Mouse (Mus musculus) E14TG2a.4 (cell line): ENCODE results near the gene Cdkn2d.
A peak's percentile ranks its signal among the peaks of the same experiment; 100 is the strongest.

ENCODE experiments used
- H3K27me3 ChIP-seq: 2 replicates; pipeline ENCODE4 v1.6.1; 2014; ENCODE audit warnings: low read length, control low read depth; ENCODE audit not compliant: insufficient read depth
- H3K36me3 ChIP-seq: 2 replicates; pipeline ENCODE4 v1.6.1; 2014; ENCODE audit warnings: low read length, control low read depth; ENCODE audit not compliant: insufficient read depth
- H3K4me1 ChIP-seq: replicated peaks from 2 replicates; pipeline ENCODE4 v1.6.1; 2014; ENCODE audit warnings: low read depth, low read length, control low read depth
- H3K4me3 ChIP-seq: replicated peaks from 2 replicates; pipeline ENCODE4 v1.5.1; 2014; ENCODE audit warnings: mild to moderate bottlenecking, low read length
- H3K9me3 ChIP-seq: 2 replicates; pipeline ENCODE4 v1.6.1; 2014; ENCODE audit warnings: low read length, control low read depth
- CTCF ChIP-seq: conservative IDR thresholded peaks from 2 replicates; pipeline ENCODE4 v1.5.1; 2014; ENCODE audit warnings: low read length
- NANOG ChIP-seq: IDR thresholded peaks from 2 replicates; pipeline ENCODE4 v1.6.1; 2014; ENCODE audit warnings: borderline replicate concordance, low read length, mixed read lengths
- POU5F1 ChIP-seq: IDR thresholded peaks from 2 replicates; pipeline ENCODE4 v1.6.1; 2014; ENCODE audit warnings: low read length, borderline replicate concordance

Cdkn2d gene

GRCm38 (mm10) chr9:21246342-21246741 is 44.9 kb downstream of the Cdkn2d start:
- H3K27me3 ChIP-seq, result peaks cover 84% of the 10 kb centered on the region
- peaks cover 54% of the 10 kb centered on the region for H3K4me1 ChIP-seq
- H3K9me3 ChIP-seq, result no peaks in the 10 kb centered on the region
- no peaks in the 10 kb centered on the region for H3K36me3 ChIP-seq
- H3K4me3 ChIP-seq, result no peak overlapping the region
- TF ChIP-seq POU5F1, result no peak
- TF ChIP-seq NANOG, result no peak
- no peak for TF ChIP-seq CTCF

DNA sequence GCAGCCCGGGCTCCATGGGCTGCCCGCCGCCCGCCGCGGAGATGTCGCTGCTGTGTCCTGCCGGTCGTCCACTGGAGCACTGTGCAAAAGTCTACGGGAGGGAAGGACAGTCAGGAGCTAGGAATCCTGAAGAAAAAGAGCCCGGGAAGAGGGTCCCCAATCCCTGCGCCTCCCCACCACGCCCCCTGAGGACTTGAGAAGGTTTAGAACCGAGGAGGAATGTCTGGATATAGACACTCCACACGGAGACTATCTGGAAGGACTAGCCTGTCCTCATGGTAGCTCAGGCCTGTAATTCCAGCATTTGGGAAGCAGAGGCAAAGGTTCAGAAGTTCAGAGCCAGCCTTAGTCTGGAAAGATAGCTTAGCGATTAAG is 46.1 kb downstream of the Cdkn2d start:
- H3K9me3 ChIP-seq, result no peaks in the 10 kb centered on the region
- TF ChIP-seq POU5F1 (no peak), NANOG (no peak), CTCF (no peak)
- peaks cover 79% of the 10 kb centered on the region for H3K27me3 ChIP-seq
- peak overlapping the region; percentile 78 for H3K4me3 ChIP-seq
- H3K4me1 ChIP-seq, result peaks cover 55% of the 10 kb centered on the region
- no peaks in the 10 kb centered on the region for H3K36me3 ChIP-seq

GRCm38 (mm10) chr9:21244428-21245112 is 46.6 kb downstream of the Cdkn2d start:
- Histone ChIP-seq H3K9me3 (no peaks in the 10 kb centered on the region), H3K4me1 (peaks cover 55% of the 10 kb centered on the region), H3K4me3 (peak overlapping the region; percentile 78), H3K36me3 (no peaks in the 10 kb centered on the region), H3K27me3 (peaks cover 74% of the 10 kb centered on the region)
- TF ChIP-seq POU5F1, result no peak
- TF ChIP-seq NANOG, result no peak

DNA sequence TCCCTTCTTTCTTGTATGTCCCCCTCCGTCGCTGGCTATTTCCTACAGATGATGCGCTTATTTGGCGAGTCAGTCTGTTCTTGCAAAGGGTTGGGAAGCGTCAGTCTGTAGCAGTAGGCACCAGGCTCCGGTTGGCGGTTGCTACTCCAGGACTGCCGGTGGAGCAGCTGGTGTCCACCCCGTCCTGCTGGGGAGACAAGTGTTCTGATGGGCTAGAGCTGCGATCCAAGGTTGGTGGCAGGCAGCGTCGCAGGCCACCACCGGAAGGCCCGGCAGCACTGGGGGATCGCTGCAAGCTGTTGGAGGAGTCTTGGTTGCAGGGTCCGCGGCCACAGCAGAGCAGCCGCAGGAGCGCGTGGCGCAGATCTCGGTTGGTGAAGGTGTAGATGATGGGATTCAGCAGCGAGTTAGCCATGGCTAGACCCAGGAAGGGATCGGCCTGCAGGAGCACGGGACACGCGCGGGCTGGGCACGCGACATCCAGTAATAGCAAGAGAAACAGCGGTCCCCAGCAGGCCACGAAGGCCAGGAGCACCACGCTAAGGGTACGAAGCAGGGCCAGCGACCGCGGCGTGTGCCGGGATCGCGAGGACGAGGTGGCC is 47.3 kb downstream of the Cdkn2d start:
- H3K36me3 ChIP-seq, result no peaks in the 10 kb centered on the region
- H3K4me1 ChIP-seq, result peaks cover 56% of the 10 kb centered on the region
- peak overlapping the region; percentile 78 for H3K4me3 ChIP-seq
- no peaks in the 10 kb centered on the region for H3K9me3 ChIP-seq
- H3K27me3 ChIP-seq, result peaks cover 68% of the 10 kb centered on the region
- no peak for TF ChIP-seq NANOG
- no peak for TF ChIP-seq POU5F1
- TF ChIP-seq CTCF, result no peak

GRCm38 (mm10) chr9:21241343-21241742 is 49.9 kb downstream of the Cdkn2d start:
- TF ChIP-seq POU5F1 (no peak), NANOG (no peak), CTCF (peak; percentile 100)

GRCm38 (mm10) chr9:21239465-21239848 is 51.8 kb downstream of the Cdkn2d start:
- peaks cover 28% of the 10 kb centered on the region for H3K27me3 ChIP-seq
- H3K9me3 ChIP-seq, result no peaks in the 10 kb centered on the region

More at GRCm38 (mm10) chr9:21241343-21241742, 49.9 kb downstream of the Cdkn2d start:
- Histone ChIP-seq H3K4me3 (no peak overlapping the region), H3K9me3 (no peaks in the 10 kb centered on the region), H3K4me1 (peaks cover 60% of the 10 kb centered on the region), H3K27me3 (peaks cover 47% of the 10 kb centered on the region), H3K36me3 (peaks cover 11% of the 10 kb centered on the region)

DNA sequence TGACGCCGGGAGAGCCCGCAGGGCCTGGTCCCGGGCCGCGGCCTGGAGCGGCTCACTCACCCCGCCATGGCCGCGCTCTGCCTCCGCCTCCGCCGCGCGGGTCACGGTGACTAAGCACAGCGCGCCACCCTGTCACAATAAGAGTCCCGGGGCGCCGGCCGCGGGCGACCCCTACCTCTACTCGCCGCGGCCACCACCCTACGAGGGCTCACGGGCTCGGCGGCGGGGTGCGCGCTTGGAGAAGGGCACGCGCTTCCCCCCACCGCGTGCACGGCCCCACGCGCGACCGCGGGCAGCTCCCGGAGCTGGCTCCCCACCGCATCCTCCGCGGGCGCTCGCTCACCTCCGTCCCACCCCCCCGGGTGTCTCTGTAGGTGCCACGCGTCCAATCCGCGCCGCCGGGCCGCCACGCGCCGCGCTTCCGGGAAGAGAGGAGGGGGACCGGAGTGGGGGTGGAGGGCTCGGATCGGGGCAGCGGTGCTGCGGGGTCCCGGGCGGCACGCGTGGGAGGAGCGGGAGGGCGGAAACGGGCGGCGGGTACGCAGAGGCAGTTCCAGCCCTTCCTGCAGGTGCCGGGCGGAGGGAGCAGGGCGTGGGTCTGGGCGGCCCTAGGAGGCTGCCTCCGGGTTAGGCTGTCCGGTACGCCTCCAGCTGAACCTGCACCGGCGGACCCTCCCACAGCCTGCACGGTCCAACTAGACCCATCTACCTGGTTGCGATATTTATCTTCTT is 52.3 kb downstream of the Cdkn2d start, which contains the start of gene Keap1:
Keap1 (minus strand) TSS at position 629 of the 732 bp plus-strand sequence.
- Histone ChIP-seq H3K4me3 (peak within 1 kb of the TSS; percentile 92), H3K27me3 (peaks cover 25% of the 10 kb centered on the region), H3K4me1 (peaks cover 69% of the 10 kb centered on the region), H3K36me3 (peaks cover 33% of the 10 kb centered on the region), H3K9me3 (no peaks in the 10 kb centered on the region)
- no peak for TF ChIP-seq POU5F1
- TF ChIP-seq NANOG, result no peak
- TF ChIP-seq CTCF, result no peak

More at GRCm38 (mm10) chr9:21239465-21239848, 51.8 kb downstream of the Cdkn2d start:
- Histone ChIP-seq H3K36me3 (peaks cover 29% of the 10 kb centered on the region), H3K4me1 (peaks cover 68% of the 10 kb centered on the region), H3K4me3 (peak overlapping the region; percentile 92)
- TF ChIP-seq POU5F1, result no peak
- no peak for TF ChIP-seq CTCF
- no peak for TF ChIP-seq NANOG
